In the genomic region with DNA sequence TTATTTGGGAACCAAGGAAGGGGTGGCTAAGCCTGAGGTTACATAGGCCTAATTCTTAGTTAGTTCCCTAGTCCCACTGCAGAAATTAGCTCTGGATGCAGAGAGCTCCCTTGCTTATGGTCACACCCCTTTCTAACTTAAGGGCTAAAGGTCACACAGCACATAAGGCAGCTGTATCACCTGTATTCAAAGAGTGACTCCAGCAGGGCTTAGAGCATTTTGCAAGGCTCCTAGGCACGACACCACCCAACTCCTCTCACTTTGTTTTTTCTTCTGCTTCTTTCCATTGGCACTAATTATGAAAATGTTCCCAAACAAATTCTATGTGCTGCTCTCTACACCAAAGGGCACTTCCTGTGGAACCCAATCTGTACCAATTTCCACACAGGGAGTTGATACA, we compare ENCODE assay signal across 22 mouse cellular contexts.
"Had no signal": no experiment of that assay in that cellular context is flagged by ENCODE, and none has a peak within 500 bp of the region (broad histone marks: within the 10 kb centered on the region; RNA-seq: fewer than 3 reads in every experiment).

No protein-coding gene starts in this region.

- H3K9me3 ChIP-seq: heart, embryonic 13.5 days; heart, embryonic 15.5 days; hindbrain, embryonic 13.5 days; hindbrain, embryonic 15.5 days; limb, embryonic 13.5 days; limb, embryonic 15.5 days; liver, embryonic 12.5 days had no signal

- DNase-seq: gastrocnemius, postnatal 14 days; gastrocnemius, postnatal 36 days; heart, adult 18-20 months; heart, postnatal 14 days; heart, postnatal 36 days; kidney, adult 18-20 months; kidney, adult 8-10 months; kidney, postnatal 10 days; kidney, postnatal 25 days; layer of hippocampus, adult 9-11 months; layer of hippocampus, postnatal 36 days; left cerebral cortex, postnatal 4 days had no signal

- H3K4me3 ChIP-seq: heart, embryonic 13.5 days; heart, embryonic 15.5 days; hindbrain, embryonic 13.5 days; hindbrain, embryonic 15.5 days; limb, embryonic 13.5 days; limb, embryonic 15.5 days; liver, embryonic 12.5 days had no signal

- H3K27me3 ChIP-seq: heart, embryonic 13.5 days; heart, embryonic 15.5 days; hindbrain, embryonic 13.5 days; hindbrain, embryonic 15.5 days; limb, embryonic 15.5 days; liver, embryonic 12.5 days had no signal

- H3K4me1 ChIP-seq: heart, embryonic 13.5 days; heart, embryonic 15.5 days; hindbrain, embryonic 13.5 days; hindbrain, embryonic 15.5 days; liver, embryonic 12.5 days had no signal

- H3K4me2 ChIP-seq: heart, embryonic 11.5 days; heart, embryonic 13.5 days; heart, embryonic 15.5 days; hindbrain, embryonic 13.5 days; hindbrain, embryonic 15.5 days; limb, embryonic 13.5 days; limb, embryonic 15.5 days; liver, embryonic 12.5 days had no signal

- ATAC-seq: hindbrain, postnatal 0 days; liver, embryonic 12.5 days had no signal

- H3K36me3 ChIP-seq: heart, embryonic 13.5 days; heart, embryonic 15.5 days; hindbrain, embryonic 13.5 days; hindbrain, embryonic 15.5 days; limb, embryonic 13.5 days; limb, embryonic 15.5 days; liver, embryonic 12.5 days had no signal

- H3K27ac ChIP-seq: heart, embryonic 13.5 days; heart, embryonic 15.5 days; hindbrain, embryonic 13.5 days; hindbrain, embryonic 15.5 days; hindbrain, postnatal 0 days; limb, embryonic 13.5 days; limb, embryonic 15.5 days; liver, embryonic 12.5 days; liver, embryonic 14.5 days had no signal

- H3K9ac ChIP-seq: heart, embryonic 13.5 days; heart, embryonic 15.5 days; hindbrain, embryonic 13.5 days; hindbrain, embryonic 15.5 days; limb, embryonic 13.5 days; limb, embryonic 15.5 days; liver, embryonic 12.5 days; liver, embryonic 14.5 days had no signal
